Mouse (Mus musculus) olfactory bulb, adult 2 months (tissue): ENCODE measurements around the gene Lrfn4.

Experiments used
- CTCF ChIP-seq: fragments of 200-500 bp; IDR thresholded peaks from 2 replicates; pipeline ENCODE4 v1.5.1; 2012; ENCODE audit warnings: low read depth, mild to moderate bottlenecking, low read length, moderate library complexity; ENCODE audit not compliant: insufficient read depth
- POLR2A ChIP-seq: fragments of 200-500 bp; IDR thresholded peaks from 2 replicates; pipeline ENCODE4 v1.6.1; 2012; ENCODE audit warnings: mild to moderate bottlenecking, low read depth, low read length, moderate library complexity; ENCODE audit not compliant: insufficient read depth

DNA sequence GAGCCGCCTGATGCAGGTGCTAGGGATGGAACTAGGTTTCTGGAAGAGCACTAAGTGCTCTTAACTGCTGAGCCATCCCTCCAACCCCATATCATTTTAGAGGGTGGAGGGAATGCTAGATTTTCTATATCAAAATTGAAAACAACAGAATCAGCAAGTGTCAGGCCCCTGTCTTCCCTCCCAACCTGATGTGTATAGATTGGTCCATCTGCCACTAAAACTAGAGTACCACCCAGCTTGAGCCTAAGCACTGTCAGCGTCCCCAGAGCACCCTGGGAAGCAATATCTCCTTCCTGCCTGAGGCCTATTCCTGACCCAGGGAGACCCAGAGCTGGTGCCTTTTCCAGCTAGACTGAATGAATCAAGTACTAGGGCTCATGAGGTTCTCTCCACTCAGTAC, 48.6 kb downstream of the Lrfn4 start:
- TF ChIP-seq CTCF, result no peak
- TF ChIP-seq POLR2A, result no peak
